Mouse (Mus musculus) CH12.LX (cell line): Measurements from ENCODE around the gene Itga9. TPM values are rescaled to one million over a fixed set of nuclear protein-coding genes. Genes with fewer than 3 reads are reported as not detected.

Experiments
- DNase-seq: peaks from one replicate; pipeline ENCODE4 v3.0.0-alpha.2; 2013; ENCODE audit errors: extremely low read depth
- H3K27ac ChIP-seq: 2 replicates; pipeline ENCODE4 v1.5.1; 2012; ENCODE audit warnings: low read depth, mild to moderate bottlenecking, control low read depth, moderate library complexity; ENCODE audit not compliant: insufficient read depth
- H3K27me3 ChIP-seq: replicated peaks from 2 replicates; pipeline ENCODE3; 2012; ENCODE audit warnings: inconsistent platforms
- H3K36me3 ChIP-seq, 2 experiments: replicated peaks in 1 of 2; 2 replicates each; pipeline versions ENCODE3 to v1.6.1; 2012; ENCODE audit warnings: inconsistent platforms in 1 of 2, low read length in 1 of 2, mild to moderate bottlenecking in 1 of 2, mixed read lengths in 1 of 2, moderate library complexity in 1 of 2; ENCODE audit not compliant: control insufficient read depth in 1 of 2, insufficient read depth in 1 of 2
- H3K4me1 ChIP-seq, 2 experiments: 2 replicates each; pipeline ENCODE4 v1.6.1; 2012; ENCODE audit warnings: inconsistent platforms in 1 of 2, moderate library complexity in 1 of 2; ENCODE audit not compliant: insufficient read depth in 2 of 2, control insufficient read depth in 1 of 2
- H3K4me2 ChIP-seq: 2 replicates; pipeline ENCODE4 v1.6.1; 2012; ENCODE audit warnings: low read depth, mild to moderate bottlenecking, control low read depth; ENCODE audit not compliant: poor library complexity, insufficient read depth, severe bottlenecking
- H3K4me3 ChIP-seq, 3 experiments: fragments of 150-350 bp in 1 of 3; sonication (generic) in 1 of 3; replicated peaks in 1 of 3; 2 replicates each; pipeline versions ENCODE3 to v1.5.1; 2011 to 2012; ENCODE audit warnings: low read depth in 2 of 3, low read length in 2 of 3, mild to moderate bottlenecking in 2 of 3, moderate library complexity in 2 of 3, control low read depth in 1 of 3, improper control_type of control experiment in 1 of 3, inconsistent platforms in 1 of 3, mixed read lengths in 1 of 3; ENCODE audit not compliant: poor library complexity in 1 of 3
- H3K79me2 ChIP-seq: replicated peaks from 2 replicates; pipeline ENCODE4 v1.6.1; 2012; ENCODE audit warnings: mild to moderate bottlenecking, moderate library complexity; ENCODE audit not compliant: control insufficient read depth, poor library complexity, insufficient read depth, severe bottlenecking; ENCODE audit errors: extremely low read depth
- H3K9ac ChIP-seq: 2 replicates; pipeline ENCODE4 v1.6.1; 2012; ENCODE audit warnings: low read depth, mild to moderate bottlenecking, control low read depth, moderate library complexity; ENCODE audit not compliant: insufficient read depth
- H3K9me3 ChIP-seq: replicated peaks from 2 replicates; pipeline ENCODE3; 2012; ENCODE audit warnings: low read length, inconsistent platforms, mixed read lengths
- CHD1 ChIP-seq: IDR thresholded peaks from 2 replicates; pipeline ENCODE4 v1.6.1; 2012; ENCODE audit warnings: low read depth, low read length, improper control_type of control experiment, inconsistent platforms
- CTCF ChIP-seq, 2 experiments: IDR thresholded peaks in 1 of 2; conservative IDR thresholded peaks in 1 of 2; 2 replicates each; pipeline ENCODE4 v1.5.1; 2011 to 2012; ENCODE audit warnings: low read depth in 2 of 2, low read length in 2 of 2, improper control_type of control experiment in 1 of 2, inconsistent platforms in 1 of 2, mild to moderate bottlenecking in 1 of 2, moderate library complexity in 1 of 2
- E2F4 ChIP-seq: IDR thresholded peaks from 2 replicates; pipeline ENCODE4 v1.6.1; 2011; ENCODE audit warnings: low read depth, low read length, improper control_type of control experiment; ENCODE audit not compliant: insufficient replicate concordance
- EP300 ChIP-seq: IDR thresholded peaks from 2 replicates; pipeline ENCODE4 v1.6.1; 2011; ENCODE audit warnings: low read length, improper control_type of control experiment
- ETS1 ChIP-seq: conservative IDR thresholded peaks from 2 replicates; pipeline ENCODE4 v1.6.1; 2012; ENCODE audit warnings: low read depth, mild to moderate bottlenecking, inconsistent platforms, low read length, improper control_type of control experiment, moderate library complexity
- GABPA ChIP-seq: IDR thresholded peaks from 2 replicates; pipeline ENCODE4 v1.6.1; 2012; ENCODE audit warnings: low read depth, low read length, improper control_type of control experiment, inconsistent platforms; ENCODE audit not compliant: insufficient replicate concordance
- IRF4 ChIP-seq: IDR thresholded peaks from 2 replicates; pipeline ENCODE4 v1.6.1; 2014; ENCODE audit warnings: low read depth, mild to moderate bottlenecking, inconsistent platforms, low read length, improper control_type of control experiment
- JUND ChIP-seq: conservative IDR thresholded peaks from 2 replicates; pipeline ENCODE4 v1.6.1; 2011; ENCODE audit warnings: low read depth, low read length, improper control_type of control experiment
- KAT2A ChIP-seq: IDR thresholded peaks from 2 replicates; pipeline ENCODE4 v1.6.1; 2012; ENCODE audit warnings: low read length, improper control_type of control experiment, inconsistent platforms; ENCODE audit not compliant: insufficient replicate concordance
- MAFK ChIP-seq: IDR thresholded peaks from 2 replicates; pipeline ENCODE4 v1.6.1; 2011; ENCODE audit warnings: low read length, improper control_type of control experiment; ENCODE audit not compliant: insufficient replicate concordance
- MAZ ChIP-seq: IDR thresholded peaks from 2 replicates; pipeline ENCODE4 v1.6.1; 2012; ENCODE audit warnings: low read depth, mild to moderate bottlenecking, inconsistent platforms, low read length, improper control_type of control experiment, moderate library complexity
- MYC ChIP-seq: IDR thresholded peaks from 2 replicates; pipeline ENCODE4 v1.6.1; 2011; ENCODE audit warnings: low read depth, mild to moderate bottlenecking, improper control_type of control experiment, low read length
- NELFE ChIP-seq: IDR thresholded peaks from 2 replicates; pipeline ENCODE4 v1.6.1; 2011; ENCODE audit warnings: low read depth, low read length, improper control_type of control experiment
- NRF1 ChIP-seq: IDR thresholded peaks from 2 replicates; pipeline ENCODE4 v1.6.1; 2014; ENCODE audit warnings: low read depth, mild to moderate bottlenecking, inconsistent platforms, low read length, improper control_type of control experiment, moderate library complexity
- RCOR1 ChIP-seq: conservative IDR thresholded peaks from 2 replicates; pipeline ENCODE4 v1.6.1; 2012; ENCODE audit warnings: low read depth, mild to moderate bottlenecking, inconsistent platforms, low read length, improper control_type of control experiment
- SIN3A ChIP-seq: IDR thresholded peaks from 2 replicates; pipeline ENCODE4 v1.6.1; 2012; ENCODE audit warnings: low read length, improper control_type of control experiment, inconsistent platforms
- SMC3 ChIP-seq: IDR thresholded peaks from 2 replicates; pipeline ENCODE4 v1.6.1; 2011; ENCODE audit warnings: low read depth, low read length, improper control_type of control experiment
- TBP ChIP-seq: conservative IDR thresholded peaks from 2 replicates; pipeline ENCODE4 v1.6.1; 2011; ENCODE audit warnings: low read depth, low read length, improper control_type of control experiment
- TCF12 ChIP-seq: IDR thresholded peaks from 2 replicates; pipeline ENCODE4 v1.6.1; 2014; ENCODE audit warnings: low read depth, mild to moderate bottlenecking, inconsistent platforms, low read length, improper control_type of control experiment
- UBTF ChIP-seq: IDR thresholded peaks from 2 replicates; pipeline ENCODE4 v1.6.1; 2012; ENCODE audit warnings: low read depth, mild to moderate bottlenecking, inconsistent platforms, low read length, improper control_type of control experiment, moderate library complexity
- USF2 ChIP-seq: conservative IDR thresholded peaks from 2 replicates; pipeline ENCODE4 v1.6.1; 2011; ENCODE audit warnings: low read depth, low read length, improper control_type of control experiment
- ZMIZ1 ChIP-seq: IDR thresholded peaks from 2 replicates; pipeline ENCODE4 v1.6.1; 2012; ENCODE audit warnings: low read depth, mild to moderate bottlenecking, inconsistent platforms, low read length, improper control_type of control experiment
- ZNF384 ChIP-seq: IDR thresholded peaks from 2 replicates; pipeline ENCODE4 v1.6.1; 2012; ENCODE audit warnings: low read depth, low read length, improper control_type of control experiment, inconsistent platforms
- dilution Hi-C: fragments of 300-500 bp; cut with MboI; formaldehyde crosslinking; loops from 2 replicates; pipeline ENCODE4 v1.14.3; 2020; ENCODE audit warnings: low sequenced_read_pairs; ENCODE audit not compliant: extremely low pct_unique_long_range_greater_than_20kb, extremely low pct_ligation_motif_present
- in situ Hi-C: fragments of 300-500 bp; cut with MboI; formaldehyde crosslinking; loops from 3 replicates; pipeline ENCODE4 v1.14.3; 2019; ENCODE audit warnings: low sequenced_read_pairs, low pct_ligation_motif_present, low pct_unique_long_range_greater_than_20kb, mixed read lengths
- polyA plus RNA-seq: library from polyadenylated mRNA; unstranded; fragments of >175 nt; gene quantifications from 2 replicates; pipeline ENCODE4 v1.2.1, GENCODE M21; 2012; ENCODE audit warnings: low read depth; ENCODE audit not compliant: insufficient read length
- total RNA-seq, 2 experiments: library from RNA; depleted of rRNA; stranded (reverse); fragments of 300-350 nt in 1 of 2; fragments of >200 nt in 1 of 2; gene quantifications; 2 replicates each; pipeline ENCODE4 v1.2.3; 2012 to 2014

The Itga9 gene
- total and polyA plus RNA-seq, 3 experiments = 0.19 TPM; not detected in 2

DNA sequence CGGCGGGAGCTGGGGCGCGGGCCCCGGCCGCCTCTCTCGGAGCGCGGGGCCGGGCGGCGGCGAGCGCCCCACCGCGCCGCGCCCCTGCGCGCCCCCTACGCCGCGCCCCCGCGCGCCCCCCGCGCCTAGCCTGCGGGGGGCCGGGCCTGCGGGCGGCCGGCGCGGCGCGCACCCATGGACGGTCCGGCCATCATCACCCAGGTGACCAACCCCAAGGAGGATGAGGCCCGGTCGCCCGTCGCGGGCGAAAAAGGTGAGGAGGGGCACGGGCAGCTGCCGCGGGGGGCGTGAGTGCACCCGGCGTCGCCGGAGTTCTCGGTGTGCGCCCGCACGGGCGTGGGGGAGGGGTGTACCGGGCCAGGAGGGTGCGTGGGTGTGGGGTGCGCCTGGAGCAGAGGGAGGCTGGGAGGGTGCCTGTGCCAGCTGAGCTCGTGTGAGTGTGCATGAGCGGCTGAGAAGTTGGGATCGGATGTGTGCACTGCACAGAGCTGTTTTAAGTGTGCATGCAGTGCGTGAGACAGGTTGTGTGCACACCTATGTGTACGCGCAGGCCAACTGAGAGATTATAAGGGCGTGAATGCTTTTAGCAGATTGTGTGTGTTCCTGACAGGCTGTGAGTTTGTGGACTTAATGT, 320.3 kb downstream of the Itga9 start:
- Histone ChIP-seq H3K4me3 (no peak overlapping the region), H3K79me2 (no peaks in the 10 kb centered on the region), H3K4me2 (no peak overlapping the region), H3K27ac (no peak overlapping the region), H3K36me3 (no peaks in the 10 kb centered on the region), H3K4me1 (peaks cover 0 to 2% of the 10 kb centered on the region in 2 experiments; a peak in 1 of 4 replicates), H3K27me3 (peaks cover 31% of the 10 kb centered on the region), H3K9ac (no peak overlapping the region), H3K9me3 (peaks cover 9% of the 10 kb centered on the region)
- TF ChIP-seq CTCF (conservative IDR thresholded peaks at IDR 0.05 in 1 of 2, IDR thresholded peaks at IDR 0.05 in 1 of 2; ENCODE audit: low read depth in 2 of 2, low read length in 2 of 2) = no peak
- TF ChIP-seq KAT2A = no peak
- TF ChIP-seq MAZ = no peak
- no peak for TF ChIP-seq TCF12
- in situ Hi-C loops (no loop called here), dilution Hi-C loops (no loop called here)
- DNase-seq = no peak

DNA sequence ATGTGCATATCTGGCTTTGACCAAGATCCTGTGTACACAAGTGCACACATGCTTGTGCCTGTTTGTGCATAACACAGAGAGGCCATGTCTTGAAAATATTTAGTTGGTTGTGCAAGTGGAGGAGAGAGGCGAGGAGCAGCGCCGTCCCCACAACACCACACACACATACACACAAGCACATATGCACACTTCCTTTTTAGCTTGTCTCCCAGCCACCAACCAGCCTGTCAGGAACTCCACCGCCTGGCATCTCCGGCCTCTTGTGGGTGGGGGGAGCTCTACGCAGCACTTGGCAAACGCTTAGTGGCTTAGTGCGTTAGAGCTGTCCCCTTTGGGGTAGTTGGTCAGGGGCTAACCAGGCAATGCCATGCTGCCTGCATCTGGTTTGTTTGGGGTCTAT, 321.0 kb downstream of the Itga9 start:
- no peak overlapping the region for H3K4me2 ChIP-seq
- no peaks in the 10 kb centered on the region for H3K36me3 ChIP-seq
- no peak overlapping the region for H3K27ac ChIP-seq
- no peak for DNase-seq
- peaks cover 9% of the 10 kb centered on the region for H3K9me3 ChIP-seq
- in situ Hi-C loops = no loop called here
- no peak for TF ChIP-seq TCF12
- no peak for TF ChIP-seq GABPA
- no peak for TF ChIP-seq NELFE
- TF ChIP-seq KAT2A = no peak
- no peak for TF ChIP-seq MYC
- no peak for TF ChIP-seq JUND
- TF ChIP-seq TBP = no peak
- TF ChIP-seq, all 38 proteins: peak for 0
- Histone ChIP-seq H3K79me2 (no peaks in the 10 kb centered on the region), H3K4me3 (no peak overlapping the region), H3K27me3 (peaks cover 31% of the 10 kb centered on the region), H3K9ac (no peak overlapping the region), H3K4me1 (no peaks in the 10 kb centered on the region)
- dilution Hi-C loops = no loop called here

DNA sequence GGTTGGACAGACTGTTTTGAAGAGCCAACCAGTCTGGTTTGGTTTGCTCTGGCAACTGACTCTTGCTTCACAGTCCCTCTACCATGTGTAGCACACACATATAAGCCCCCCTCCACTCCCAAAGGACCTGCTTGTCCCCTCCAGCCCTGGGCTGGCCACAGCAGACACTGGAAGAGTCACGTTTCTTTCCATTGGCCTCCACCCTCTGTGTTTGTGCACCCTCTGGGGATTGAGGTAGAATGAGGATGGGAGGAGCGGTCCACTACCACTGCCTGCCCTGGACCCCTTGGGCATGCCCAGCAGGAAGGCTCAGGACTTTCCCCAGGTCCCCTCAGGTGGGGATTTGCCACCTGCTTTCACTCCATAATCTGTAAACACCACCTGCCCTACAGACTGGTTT, 321.5 kb downstream of the Itga9 start:
- Histone ChIP-seq H3K27ac (no peak overlapping the region), H3K27me3 (peaks cover 30% of the 10 kb centered on the region), H3K4me3 (no peak overlapping the region), H3K79me2 (no peaks in the 10 kb centered on the region), H3K4me1 (no peaks in the 10 kb centered on the region), H3K4me2 (no peak overlapping the region), H3K9ac (no peak overlapping the region), H3K36me3 (no peaks in the 10 kb centered on the region), H3K9me3 (peaks cover 9% of the 10 kb centered on the region)
- dilution Hi-C loops (no loop called here), in situ Hi-C loops (no loop called here)
- no peak for DNase-seq
- TF ChIP-seq CHD1 (no peak), MAZ (no peak), ETS1 (no peak), EP300 (no peak), NRF1 (no peak), E2F4 (no peak), USF2 (no peak), JUND (no peak), CTCF (conservative IDR thresholded peaks at IDR 0.05 in 1 of 2, IDR thresholded peaks at IDR 0.05 in 1 of 2; ENCODE audit: low read depth in 2 of 2, low read length in 2 of 2) (no peak), SMC3 (no peak), SIN3A (no peak), GABPA (no peak), IRF4 (no peak), UBTF (no peak), RCOR1 (no peak), MAFK (no peak), ZNF384 (no peak), ZMIZ1 (no peak)
